Mouse (Mus musculus) forebrain, embryonic 11.5 days (tissue): ENCODE measurements around the gene Usp36. TPM values are rescaled to one million over a fixed set of nuclear protein-coding genes. Genes with fewer than 3 reads are reported as not detected.

Source experiments
- ATAC-seq: fragments of 200-750 bp; cut with Nextera tagmentation; replicated peaks from 2 replicates; pipeline ENCODE4 v1.8.0; 2017; ENCODE audit warnings: moderate TSS enrichment; ENCODE audit not compliant: low FRiP score
- DNase-seq: peaks from one replicate; pipeline ENCODE4 v3.0.0-alpha.2; 2017; ENCODE audit warnings: low spot score
- H3K27ac ChIP-seq: fragments of 300-500 bp; sonication (generic); 2 replicates; pipeline ENCODE4 v1.5.1; 2014; ENCODE audit warnings: low read depth, low read length
- H3K27me3 ChIP-seq: fragments of 300-500 bp; sonication (generic); 2 replicates; pipeline ENCODE4 v1.6.1; 2014; ENCODE audit warnings: mild to moderate bottlenecking, low read length, mixed read lengths; ENCODE audit not compliant: control insufficient read depth, insufficient read depth
- H3K36me3 ChIP-seq: fragments of 300-500 bp; sonication (generic); 2 replicates; pipeline ENCODE4 v1.6.1; 2014; ENCODE audit warnings: mild to moderate bottlenecking, low read length, moderate library complexity, mixed read lengths; ENCODE audit not compliant: control insufficient read depth, insufficient read depth
- H3K4me1 ChIP-seq: fragments of 300-500 bp; sonication (generic); replicated peaks from 2 replicates; pipeline ENCODE4 v1.6.1; 2014; ENCODE audit warnings: low read length, mixed read lengths; ENCODE audit not compliant: control insufficient read depth, insufficient read depth
- H3K4me2 ChIP-seq: fragments of 300-500 bp; sonication (generic); 2 replicates; pipeline ENCODE4 v1.6.1; 2014; ENCODE audit warnings: low read depth, mild to moderate bottlenecking, low read length, moderate library complexity, mixed read lengths; ENCODE audit not compliant: severe bottlenecking
- H3K4me3 ChIP-seq: fragments of 300-500 bp; sonication (generic); 2 replicates; pipeline ENCODE4 v1.5.1; 2014; ENCODE audit warnings: low read depth, low read length
- H3K9ac ChIP-seq: fragments of 300-500 bp; sonication (generic); 2 replicates; pipeline ENCODE4 v1.6.1; 2014; ENCODE audit warnings: low read length
- H3K9me3 ChIP-seq: fragments of 300-500 bp; sonication (generic); 2 replicates; pipeline ENCODE4 v1.6.1; 2016; ENCODE audit warnings: low read length, mixed read lengths; ENCODE audit not compliant: control insufficient read depth
- WGBS: fragments of 180-500 bp; shearing (Covaris S2); extraction: QIAGEN DNeasy Blood & Tissue Kit; methylation state at CpG from one replicate; pipeline ENCODE4 v1.1.7; 2014; 5-methylcytosine and 5-hydroxymethylcytosine counted together
- polyA plus RNA-seq: library from polyadenylated mRNA; unstranded; fragments of >200 nt; fragmentation: Nextera tagmentation; extraction: Ambion mirVana; gene quantifications from 2 replicates; pipeline ENCODE4 v1.2.1, GENCODE M21; 2014

Gene Usp36
- polyA plus RNA-seq, 1 experiment from 2014 or later, result 17.3 TPM

- H3K27me3 ChIP-seq, result no peaks in the 10 kb centered on the region
- H3K9me3 ChIP-seq, result no peaks in the 10 kb centered on the region
- H3K4me1 ChIP-seq, result peaks cover 8% of the 10 kb centered on the region
- WGBS, result 76% methylated on average over 4 of the region's 4 CpGs
- H3K36me3 ChIP-seq, result no peaks in the 10 kb centered on the region
- DNase-seq (no peak), ATAC-seq (no peak)
- no peak overlapping the region for H3K9ac ChIP-seq
- no peak overlapping the region for H3K4me3 ChIP-seq
- H3K27ac ChIP-seq, result no peak overlapping the region; the same call in 1 of the 2 replicates
- H3K4me2 ChIP-seq, result no peak overlapping the region
These were observed 49.7 kb downstream of the Usp36 start for GRCm38 (mm10) chr11:118240388-118240787.

DNA sequence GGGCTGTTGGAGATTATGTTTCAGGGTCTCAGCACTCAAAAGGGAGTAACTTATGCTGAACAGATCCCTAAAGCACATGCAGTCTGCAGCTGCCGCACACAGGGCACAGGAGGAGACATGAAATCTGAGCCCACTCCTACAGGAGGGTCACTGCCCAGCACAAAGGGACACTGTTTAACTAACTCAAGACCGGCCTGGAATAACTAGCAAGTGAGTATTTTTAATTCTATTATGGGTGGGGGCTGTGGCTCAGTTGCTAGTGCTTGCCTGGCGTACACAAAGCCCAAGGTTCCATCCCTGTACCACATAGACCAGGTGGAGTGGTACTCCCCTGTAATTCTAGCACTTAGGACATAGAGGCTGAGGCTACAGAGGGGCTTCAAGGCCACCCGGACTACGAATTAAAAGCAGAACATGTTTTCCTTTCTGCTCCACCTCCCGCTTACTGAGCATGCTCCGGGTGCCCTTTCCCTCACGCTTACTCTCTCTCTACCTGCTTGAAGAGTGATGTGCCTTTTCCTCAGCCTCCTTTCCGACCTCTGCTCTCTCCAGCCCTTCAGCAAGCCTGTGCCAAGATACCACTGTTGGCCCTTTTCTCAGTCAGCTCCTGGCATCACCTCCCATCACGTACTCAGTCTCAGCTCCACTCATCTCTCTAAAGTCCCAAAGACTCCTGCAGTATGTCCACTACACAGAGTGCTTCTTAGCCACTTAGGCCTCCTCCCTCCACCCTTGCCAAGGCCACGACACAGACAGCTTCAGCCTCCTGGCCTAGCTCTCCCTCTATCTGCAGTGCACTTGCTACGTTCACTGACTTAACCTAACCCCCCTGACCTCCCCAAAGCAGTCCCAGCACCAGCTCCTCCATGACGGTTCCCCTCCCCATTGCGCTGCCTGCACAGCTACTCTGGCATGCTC is 50.5 kb downstream of the Usp36 start:
- ATAC-seq (0 out of 2 replicates have a peak, but pooled peaks have one; percentile 55), DNase-seq (no peak)
- peak overlapping the region; percentile 12; the same call in 1 of the 2 replicates for H3K9ac ChIP-seq
- no peaks in the 10 kb centered on the region for H3K9me3 ChIP-seq
- H3K36me3 ChIP-seq, result no peaks in the 10 kb centered on the region
- H3K4me2 ChIP-seq, result no peak overlapping the region
- WGBS, result 51% methylated on average over 14 of the region's 14 CpGs
- H3K27ac ChIP-seq, result peak overlapping the region; percentile 55
- no peaks in the 10 kb centered on the region for H3K27me3 ChIP-seq
- H3K4me3 ChIP-seq, result no peak overlapping the region
- peaks cover 8% of the 10 kb centered on the region for H3K4me1 ChIP-seq

DNA sequence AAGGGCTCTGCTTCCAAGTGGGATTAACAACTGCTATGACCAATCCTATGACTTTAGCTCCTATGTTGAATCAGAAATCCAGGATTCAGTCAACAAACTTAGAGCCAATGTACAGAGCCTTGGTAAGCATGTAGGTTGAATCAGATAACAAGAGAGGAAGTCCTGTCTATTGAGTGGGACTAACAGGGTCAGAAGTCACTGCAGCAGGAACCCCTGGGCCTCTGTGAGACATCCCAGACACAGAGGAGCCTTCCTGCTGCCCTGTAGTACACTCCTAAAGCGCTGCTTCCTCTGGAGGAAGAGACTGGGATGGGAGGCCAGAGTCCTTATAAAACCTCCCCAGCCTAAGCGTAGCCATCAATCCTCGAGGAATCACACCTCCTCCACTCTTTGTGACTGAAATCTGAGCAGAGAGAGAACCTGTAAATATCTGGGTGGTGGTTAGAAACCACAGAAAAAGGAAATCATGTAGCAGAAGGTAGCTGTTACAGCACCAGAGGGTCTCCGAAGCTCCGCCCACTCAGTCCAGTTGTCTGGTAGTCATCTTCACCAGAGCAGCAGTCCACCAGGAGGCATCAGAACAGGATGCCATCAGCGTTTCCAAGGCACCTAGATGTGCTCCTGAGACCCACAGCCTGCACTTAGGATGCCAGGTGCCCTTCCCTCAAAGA is 53.4 kb downstream of the Usp36 start:
- DNase-seq (no peak), ATAC-seq (no peak)
- Histone ChIP-seq H3K27ac (no peak overlapping the region), H3K9me3 (no peaks in the 10 kb centered on the region), H3K4me3 (no peak overlapping the region), H3K27me3 (no peaks in the 10 kb centered on the region), H3K4me2 (no peak overlapping the region), H3K9ac (no peak overlapping the region), H3K4me1 (peaks cover 8% of the 10 kb centered on the region), H3K36me3 (no peaks in the 10 kb centered on the region)
- 80% methylated on average over 6 of the region's 6 CpGs for WGBS

GRCm38 (mm10) chr11:118234929-118235328 is 55.1 kb downstream of the Usp36 start:
- Histone ChIP-seq H3K9me3 (no peaks in the 10 kb centered on the region), H3K36me3 (no peaks in the 10 kb centered on the region), H3K9ac (no peak overlapping the region), H3K4me1 (peaks cover 8% of the 10 kb centered on the region), H3K27ac (no peak overlapping the region), H3K4me3 (no peak overlapping the region), H3K27me3 (no peaks in the 10 kb centered on the region), H3K4me2 (no peak overlapping the region)
- WGBS, result 80% methylated on average over 7 of the region's 7 CpGs
- ATAC-seq, result no peak
- no peak for DNase-seq

- no peak overlapping the region for H3K4me2 ChIP-seq
- H3K4me1 ChIP-seq, result peaks cover 4% of the 10 kb centered on the region
- no peak for ATAC-seq
- H3K27ac ChIP-seq, result no peak overlapping the region
- no peak overlapping the region for H3K9ac ChIP-seq
- no peaks in the 10 kb centered on the region for H3K36me3 ChIP-seq
- no peak for DNase-seq
- no peak overlapping the region for H3K4me3 ChIP-seq
- WGBS, result 85% methylated on average over 6 of the region's 6 CpGs
- no peaks in the 10 kb centered on the region for H3K9me3 ChIP-seq
- H3K27me3 ChIP-seq, result no peaks in the 10 kb centered on the region
These were observed 55.5 kb downstream of the Usp36 start for GRCm38 (mm10) chr11:118234500-118234899.

DNA sequence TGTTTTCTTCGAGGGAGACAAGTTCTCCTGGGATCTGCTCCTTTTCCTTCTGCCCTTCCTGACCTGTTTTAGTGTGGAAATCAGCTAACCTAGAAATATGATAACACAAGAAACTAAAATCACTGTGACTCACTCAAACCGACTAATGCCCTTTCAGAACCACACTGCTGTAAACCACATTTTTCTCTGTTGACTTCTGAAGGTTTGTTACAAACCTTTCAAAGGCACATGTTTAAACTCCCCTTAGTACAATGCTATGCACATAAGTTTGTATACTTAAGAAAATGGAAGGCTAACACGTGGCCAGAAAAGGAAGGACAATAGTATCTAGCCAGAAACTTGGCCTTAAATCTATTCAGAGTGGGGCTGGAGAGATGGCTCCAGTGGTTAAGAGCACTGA is 56.1 kb downstream of the Usp36 start:
- no peak overlapping the region for H3K4me2 ChIP-seq
- H3K36me3 ChIP-seq, result no peaks in the 10 kb centered on the region
- no peak overlapping the region for H3K27ac ChIP-seq
- ATAC-seq (no peak), DNase-seq (no peak)
- no peak overlapping the region for H3K4me3 ChIP-seq
- H3K9ac ChIP-seq, result no peak overlapping the region
- H3K27me3 ChIP-seq, result no peaks in the 10 kb centered on the region
- 75% methylated on average over 3 of the region's 3 CpGs for WGBS
- no peaks in the 10 kb centered on the region; the same call in 1 of the 2 replicates for H3K4me1 ChIP-seq
- H3K9me3 ChIP-seq, result no peaks in the 10 kb centered on the region

- Histone ChIP-seq H3K4me2 (no peak overlapping the region), H3K4me3 (no peak overlapping the region), H3K9ac (no peak overlapping the region), H3K27me3 (no peaks in the 10 kb centered on the region), H3K36me3 (no peaks in the 10 kb centered on the region), H3K4me1 (no peaks in the 10 kb centered on the region), H3K27ac (no peak overlapping the region), H3K9me3 (no peaks in the 10 kb centered on the region)
- 46% methylated on average over 7 of the region's 7 CpGs for WGBS
- ATAC-seq (no peak), DNase-seq (no peak)
These were observed 57.7 kb downstream of the Usp36 start for GRCm38 (mm10) chr11:118232314-118232831.

DNA sequence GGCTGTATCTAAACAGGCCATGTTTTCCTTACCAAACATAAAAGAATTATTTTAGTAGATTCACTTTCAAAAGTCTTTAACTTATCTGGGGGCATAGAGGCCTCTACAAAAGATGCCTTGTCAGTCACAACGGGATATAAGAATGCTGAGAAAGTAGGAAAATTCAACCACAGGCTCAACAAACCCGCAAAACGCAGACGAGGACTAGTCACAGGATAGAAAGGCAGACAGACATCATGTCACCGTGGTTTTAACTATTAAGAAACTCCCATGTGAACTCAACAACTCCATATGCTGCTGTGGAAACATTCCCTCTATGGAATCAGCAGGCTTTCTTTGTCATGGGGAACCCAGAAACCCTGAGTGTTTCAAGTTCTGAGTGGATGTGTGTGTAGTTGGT is 60.1 kb downstream of the Usp36 start:
- H3K4me2 ChIP-seq, result no peak overlapping the region
- H3K27ac ChIP-seq, result no peak overlapping the region
- H3K4me1 ChIP-seq, result peaks cover 4% of the 10 kb centered on the region; the same call in 1 of the 2 replicates
- no peak overlapping the region for H3K9ac ChIP-seq
- ATAC-seq, result no peak
- no peak for DNase-seq
- no peaks in the 10 kb centered on the region for H3K27me3 ChIP-seq
- H3K36me3 ChIP-seq, result no peaks in the 10 kb centered on the region
- H3K9me3 ChIP-seq, result no peaks in the 10 kb centered on the region
- 92% methylated on average over 5 of the region's 5 CpGs for WGBS
- H3K4me3 ChIP-seq, result no peak overlapping the region
